Mouse (Mus musculus): ENCODE data around the gene Tmem206. TPM values are rescaled to one million over a fixed set of nuclear protein-coding genes. Genes with fewer than 3 reads are reported as not detected.

Gene Tmem206
- total RNA-seq, 2 experiments from 2014 or later: 4.4 to 7.0 TPM

GRCm38 (mm10) chr1:191306316-191306715 lies 19.4 kb upstream of the Tmem206 start:
- intact Hi-C loops (cut with DNase I): no loop called here

GRCm38 (mm10) chr1:191307766-191308455 lies 17.8 kb upstream of the Tmem206 start:
- no peak for DNase-seq
- intact Hi-C loops (cut with DNase I): no loop called here

More at GRCm38 (mm10) chr1:191306316-191306715, 19.4 kb upstream of the Tmem206 start:
- DNase-seq: no peak

GRCm38 (mm10) chr1:191311296-191311898 lies 14.3 kb upstream of the Tmem206 start:
- no peak for DNase-seq
- intact Hi-C loops (cut with DNase I): loop anchor here (5.0 kb wide), 1 partner anchor 506 kb away; no protein-coding TSS in a partner anchor

- peak; percentile 90 to 93 for DNase-seq
- intact Hi-C loops (cut with DNase I): loop anchor here (2.0 to 5.0 kb wide), 2 partner anchors 252 to 505 kb away; no protein-coding TSS in a partner anchor
Observed at GRCm38 (mm10) chr1:191312513-191312941, 13.2 kb upstream of the Tmem206 start.

- intact Hi-C loops (cut with DNase I): loop anchor here (1.0 to 5.0 kb wide), 3 partner anchors 79 to 504 kb away; no protein-coding TSS in a partner anchor
- no peak for DNase-seq
Observed at GRCm38 (mm10) chr1:191313158-191313557, 12.6 kb upstream of the Tmem206 start.

- no peak for DNase-seq
- intact Hi-C loops (cut with DNase I): loop anchor here (1.0 to 5.0 kb wide), 3 partner anchors 78 to 503 kb away; no protein-coding TSS in a partner anchor
Observed at GRCm38 (mm10) chr1:191313926-191314325, 11.8 kb upstream of the Tmem206 start.

- no peak for DNase-seq
- intact Hi-C loops (cut with DNase I): no loop called here
Observed at GRCm38 (mm10) chr1:191316818-191317217, 8.9 kb upstream of the Tmem206 start.

GRCm38 (mm10) chr1:191317591-191318196 lies 8.0 kb upstream of the Tmem206 start, which contains the start of gene Nenf:
TSS of gene Nenf (minus strand) at chr1:191318194.
- intact Hi-C loops (cut with DNase I): loop anchor here (2.0 kb wide), 1 partner anchor 33 kb away; no protein-coding TSS in a partner anchor
- peak; percentile 83 to 91 for DNase-seq

GRCm38 (mm10) chr1:191318686-191319085 lies 7.0 kb upstream of the Tmem206 start:
- DNase-seq: no peak
- intact Hi-C loops (cut with DNase I): loop anchor here (2.0 kb wide), 1 partner anchor 32 kb away; no protein-coding TSS in a partner anchor

GRCm38 (mm10) chr1:191323381-191323780 lies 2.3 kb upstream of the Tmem206 start:
- intact Hi-C loops (cut with DNase I): loop anchor here (10.0 kb wide), 1 partner anchor 391 kb away; the partner anchor contains the start of gene Lpgat1

GRCm38 (mm10) chr1:191324733-191325590 lies 750 bp upstream of the Tmem206 start:
- no peak for DNase-seq
- intact Hi-C loops (cut with DNase I): loop anchor here (10.0 kb wide), 1 partner anchor 390 kb away; the partner anchor contains the start of gene Lpgat1

More at GRCm38 (mm10) chr1:191323381-191323780, 2.3 kb upstream of the Tmem206 start:
- no peak for DNase-seq

- DNase-seq: peak; percentile 60 to 64
- intact Hi-C loops (cut with DNase I): loop anchor here (10.0 kb wide), 1 partner anchor 388 kb away; the partner anchor contains the start of gene Lpgat1
Observed at GRCm38 (mm10) chr1:191326233-191326882, 646 bp downstream of the Tmem206 start.

- DNase-seq: no peak
- intact Hi-C loops (cut with DNase I): loop anchor here (10.0 kb wide), 1 partner anchor 388 kb away; the partner anchor contains the start of gene Lpgat1
Observed at GRCm38 (mm10) chr1:191327258-191327657, 1.5 kb downstream of the Tmem206 start.

- DNase-seq: no peak
- intact Hi-C loops (cut with DNase I): loop anchor here (10.0 kb wide), 1 partner anchor 387 kb away; the partner anchor contains the start of gene Lpgat1
Observed at GRCm38 (mm10) chr1:191328019-191328441, 2.3 kb downstream of the Tmem206 start.

GRCm38 (mm10) chr1:191330356-191330755 lies 4.6 kb downstream of the Tmem206 start:
- DNase-seq: peak; percentile 22 to 31

GRCm38 (mm10) chr1:191334500-191334899 lies 8.8 kb downstream of the Tmem206 start:
- intact Hi-C loops (cut with DNase I): no loop called here
- no peak for DNase-seq

More at GRCm38 (mm10) chr1:191330356-191330755, 4.6 kb downstream of the Tmem206 start:
- intact Hi-C loops (cut with DNase I): no loop called here

- no peak for DNase-seq
- intact Hi-C loops (cut with DNase I): no loop called here
Observed at GRCm38 (mm10) chr1:191339876-191340275, 14.2 kb downstream of the Tmem206 start.

- intact Hi-C loops (cut with DNase I): no loop called here
- no peak for DNase-seq
Observed at GRCm38 (mm10) chr1:191340530-191340929, 14.8 kb downstream of the Tmem206 start.

- intact Hi-C loops (cut with DNase I): no loop called here
- DNase-seq: no peak
Observed at GRCm38 (mm10) chr1:191347602-191348001, 21.9 kb downstream of the Tmem206 start.

Data from heart, postnatal 10 days (tissue).